Mouse (Mus musculus) ovary, adult 18-20 months (tissue): ENCODE results near the gene Mut.

Experiments
- DNase-seq: peaks from one replicate; pipeline ENCODE4 v3.0.0; 2022; ENCODE audit warnings: low spot score, mixed read lengths

Gene Mut

GRCm38 (mm10) chr17:40934420-40935231, at the start of gene Mut, which contains the start of gene Cenpq:
Gene Mut, plus strand, starts transcription at chr17:40934685.
Gene Cenpq, minus strand, starts transcription at chr17:40935047.
- peak; percentile 95 for DNase-seq

- no peak for DNase-seq
Measured at GRCm38 (mm10) chr17:40885155-40885554, 49.3 kb upstream of the Mut start.

DNA sequence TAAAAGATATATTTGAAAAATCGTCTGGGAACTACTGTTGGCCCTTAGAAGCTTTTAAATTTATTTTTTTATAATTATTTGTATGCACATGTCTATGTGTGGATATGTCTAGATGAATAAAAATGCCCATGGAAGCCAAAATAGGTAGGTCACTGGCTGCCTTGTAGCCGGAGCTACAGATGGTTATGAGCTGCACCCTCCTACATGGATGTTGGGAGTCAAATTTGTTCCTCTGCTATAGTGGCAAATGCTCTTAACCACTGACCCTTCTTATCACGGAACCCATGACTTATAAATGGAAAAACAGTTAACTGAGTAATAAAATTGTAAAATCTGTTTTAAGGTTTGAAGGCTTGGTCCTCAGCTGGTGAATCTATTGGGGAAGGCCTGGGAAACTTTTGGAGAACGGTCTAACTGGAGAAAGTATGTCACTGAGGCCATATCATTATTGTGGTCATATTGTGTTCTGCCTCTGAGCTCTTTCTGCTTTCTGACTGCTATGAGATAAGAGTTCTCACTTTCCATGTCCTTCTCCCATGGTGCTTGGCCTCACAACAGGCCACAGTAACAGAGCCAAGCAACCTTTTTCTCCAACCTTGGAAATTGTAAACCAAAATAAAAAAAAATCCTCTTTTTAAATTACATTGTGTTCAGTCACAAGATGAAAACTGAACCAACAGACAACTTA, 46.5 kb upstream of the Mut start:
- no peak for DNase-seq

GRCm38 (mm10) chr17:40896863-40897262, 37.6 kb upstream of the Mut start:
- no peak for DNase-seq

DNA sequence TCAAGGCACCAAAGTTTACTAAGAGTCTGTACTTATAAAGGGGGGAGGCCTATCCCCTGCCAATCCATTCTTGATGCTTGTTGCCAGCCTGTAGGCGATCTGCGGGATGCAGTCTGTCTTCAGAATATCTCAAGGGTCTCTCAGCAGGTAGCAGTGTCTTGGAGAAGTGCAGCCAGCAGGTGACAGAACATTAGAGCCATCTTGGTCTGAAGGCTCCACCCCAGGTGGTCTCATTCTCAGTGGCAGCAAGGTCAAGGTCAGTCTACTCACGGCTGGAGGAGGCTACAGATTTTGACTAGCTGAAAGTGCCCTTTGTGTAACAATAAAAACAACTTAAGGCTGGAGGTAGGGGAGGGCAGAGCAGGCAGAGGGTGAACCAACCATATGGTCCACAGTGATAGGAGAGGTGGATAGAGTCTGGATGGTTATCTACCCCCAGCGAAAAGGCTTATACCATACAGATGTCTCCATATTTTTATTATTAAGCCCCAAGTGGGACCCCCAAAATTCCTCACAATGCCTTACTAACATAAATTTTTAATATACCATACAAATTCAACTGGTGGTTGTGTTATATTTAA, 34.6 kb upstream of the Mut start:
- DNase-seq, result no peak

- DNase-seq, result no peak
Measured at GRCm38 (mm10) chr17:40903345-40903744, 31.1 kb upstream of the Mut start.

DNA sequence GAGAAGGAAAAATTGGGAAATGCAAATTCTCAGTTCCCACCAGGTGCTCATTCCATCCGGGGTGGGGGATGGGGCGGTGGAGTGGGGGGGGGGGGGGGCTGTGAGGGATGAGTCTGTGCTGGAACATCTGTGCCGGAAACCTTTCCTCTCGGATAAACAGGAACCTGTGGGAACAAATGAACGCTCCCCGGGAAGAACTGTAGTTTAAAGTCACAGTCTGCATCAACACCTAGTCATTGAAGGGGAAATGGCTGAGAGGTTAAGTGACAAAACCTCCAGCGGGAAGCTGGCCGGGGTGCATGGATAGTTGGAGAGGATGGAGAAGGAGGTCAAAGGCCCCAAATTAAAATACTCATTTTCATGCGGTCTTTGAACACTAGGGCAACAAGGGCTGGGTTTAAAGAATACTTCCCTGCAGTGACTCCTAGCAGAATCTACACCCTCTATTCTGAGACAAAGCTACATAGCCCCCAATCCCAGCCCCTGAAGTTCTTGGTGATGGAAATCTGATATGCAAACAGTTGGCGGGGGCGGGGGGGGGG, 30.4 kb upstream of the Mut start:
- DNase-seq, result no peak

DNA sequence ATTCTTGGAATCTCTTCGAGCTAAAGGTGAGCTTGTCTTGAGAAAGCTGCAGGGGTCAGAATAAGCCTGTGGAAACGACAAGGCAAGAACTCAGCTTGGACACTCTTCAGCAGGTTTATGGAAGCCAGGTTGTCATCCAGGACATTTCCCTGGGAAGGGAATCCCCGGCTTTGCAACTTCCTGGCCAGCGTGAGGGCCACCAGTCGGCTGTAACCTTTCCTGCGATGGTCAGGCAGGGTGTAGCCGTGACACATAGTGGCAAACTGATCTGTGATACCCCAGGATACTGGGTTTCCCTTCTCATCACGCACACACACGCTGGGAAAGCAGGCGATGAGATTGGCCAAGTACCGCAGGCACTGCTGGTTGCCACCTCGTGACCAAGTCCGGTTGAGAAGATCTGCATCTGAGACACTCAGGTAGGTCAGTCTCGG, 29.7 kb upstream of the Mut start:
- DNase-seq, result no peak

GRCm38 (mm10) chr17:40914250-40914649, 20.2 kb upstream of the Mut start, which contains the start of gene Glyatl3:
Gene Glyatl3, minus strand, starts transcription at chr17:40914350.
- no peak for DNase-seq

DNA sequence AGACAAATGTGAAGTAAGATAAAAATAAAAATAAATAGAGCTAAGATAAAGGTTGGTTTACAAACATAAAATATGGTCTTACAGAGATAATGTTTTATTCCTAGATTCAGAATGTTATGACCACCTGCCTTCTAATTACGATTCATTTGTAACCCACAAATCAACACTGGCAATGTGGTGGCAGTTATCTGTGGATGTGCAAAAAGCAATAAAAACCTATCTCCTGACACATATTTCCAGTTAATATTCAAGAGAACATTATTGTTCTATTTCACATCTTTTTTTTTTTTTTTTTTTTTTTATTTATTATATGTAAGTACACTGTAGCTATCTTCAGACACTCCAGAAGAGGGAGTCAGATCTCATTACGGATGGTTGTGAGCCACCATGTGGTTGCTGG, 19.0 kb upstream of the Mut start:
- no peak for DNase-seq

DNA sequence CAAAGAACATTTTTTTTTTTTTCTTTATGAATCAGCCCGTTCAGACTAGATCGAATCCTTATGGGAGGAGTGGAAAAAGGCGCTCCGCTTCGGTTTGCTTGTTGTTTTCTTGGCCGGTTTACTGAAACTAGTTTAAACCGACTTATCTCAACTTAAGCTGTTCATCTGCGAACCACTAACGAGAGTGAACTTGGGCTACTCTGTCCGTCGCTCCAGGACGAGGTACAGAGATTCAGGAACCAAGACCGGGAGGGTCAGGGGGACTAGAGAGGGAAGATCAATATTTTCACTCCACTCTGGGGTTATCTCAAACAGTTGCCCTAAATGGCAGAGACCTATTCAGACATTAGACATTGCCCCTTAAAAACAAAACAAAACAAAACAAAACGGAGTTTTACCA, 500 bp upstream of the Mut start:
- no peak for DNase-seq

GRCm38 (mm10) chr17:40948518-40948917, 14.0 kb downstream of the Mut start:
- DNase-seq, result no peak

DNA sequence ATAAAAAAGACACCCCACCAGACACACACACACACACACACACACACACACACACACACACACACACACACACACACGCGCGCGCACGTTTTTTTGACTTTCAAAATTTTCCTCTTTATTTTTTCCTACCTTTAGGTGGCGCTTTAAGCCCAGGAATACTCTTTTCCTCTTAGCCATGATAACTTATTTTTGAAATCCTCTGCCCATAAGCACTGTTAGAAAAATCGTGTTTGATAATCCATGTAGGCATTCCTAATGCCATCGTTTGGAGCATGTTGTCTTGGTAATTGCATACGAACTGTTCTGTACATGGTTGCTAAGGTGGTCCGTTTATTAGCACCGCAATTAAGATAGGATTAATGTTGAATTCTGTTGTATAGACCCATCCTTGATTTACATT, 43.4 kb downstream of the Mut start:
- no peak for DNase-seq

- no peak for DNase-seq
Measured at GRCm38 (mm10) chr17:40992102-40992501, 57.6 kb downstream of the Mut start.
